Mouse (Mus musculus) brain, embryonic 14.5 days (tissue): ENCODE results near the gene Btk.

Experiments used
- CTCF ChIP-seq: fragments of 200-500 bp; IDR thresholded peaks from 2 replicates; pipeline ENCODE4 v1.5.1; 2012; ENCODE audit warnings: inconsistent platforms, mild to moderate bottlenecking, moderate library complexity, borderline replicate concordance; ENCODE audit not compliant: insufficient read depth, insufficient read length; ENCODE audit errors: extremely low read depth
- POLR2A ChIP-seq: fragments of 200-500 bp; IDR thresholded peaks from 2 replicates; pipeline ENCODE4 v1.6.1; 2012; ENCODE audit warnings: mild to moderate bottlenecking, inconsistent platforms, borderline replicate concordance; ENCODE audit not compliant: poor library complexity, insufficient read depth, insufficient read length, severe bottlenecking; ENCODE audit errors: extremely low read depth

DNA sequence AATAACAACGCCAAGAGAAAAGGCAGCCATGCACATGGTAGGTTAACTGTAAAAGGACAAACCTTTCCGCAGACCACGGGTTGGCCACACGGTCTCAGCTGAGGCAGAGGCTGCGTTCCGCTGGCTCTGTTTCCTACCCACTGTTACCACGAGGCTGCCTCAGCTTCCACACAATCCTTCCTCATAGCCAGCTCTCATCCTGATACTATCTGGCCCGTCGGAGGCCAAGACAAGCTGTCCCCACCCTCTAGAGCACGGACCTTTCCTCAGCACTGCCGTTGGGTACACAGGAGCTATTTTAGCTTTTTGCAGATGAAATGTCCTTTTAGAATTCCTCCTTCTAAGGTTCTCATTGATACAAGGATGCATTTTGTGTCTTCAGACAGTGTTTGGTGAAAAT lies 1.1 kb downstream of the Btk start:
- no peak for TF ChIP-seq POLR2A
- no peak for TF ChIP-seq CTCF
